Mouse (Mus musculus) small intestine, adult 2 months (tissue): ENCODE measurements at regions not wholly inside any gene's neighbourhood (a gene's known extent, or its start where the extent isn't known, plus 50 kb on each side); places are given as distances from the start of the nearest gene placed in this dataset.

ENCODE experiments used
- H3K27ac ChIP-seq: fragments of 200-500 bp; 2 replicates; pipeline ENCODE4 v1.5.1; 2012; ENCODE audit warnings: low read depth, low read length, control low read depth, inconsistent platforms; ENCODE audit not compliant: insufficient read depth
- H3K27me3 ChIP-seq: fragments of 200-500 bp; 2 replicates; pipeline ENCODE4 v1.6.1; 2012; ENCODE audit warnings: mild to moderate bottlenecking, moderate library complexity, low read length, inconsistent platforms; ENCODE audit not compliant: control insufficient read depth, insufficient read depth
- H3K36me3 ChIP-seq: fragments of 200-500 bp; 2 replicates; pipeline ENCODE4 v1.6.1; 2012; ENCODE audit warnings: mild to moderate bottlenecking, low read length, control low read depth, inconsistent platforms; ENCODE audit not compliant: control insufficient read depth, insufficient read depth
- H3K4me1 ChIP-seq: fragments of 200-500 bp; 2 replicates; pipeline ENCODE4 v1.6.1; 2012; ENCODE audit warnings: low read length, inconsistent platforms, mixed read lengths; ENCODE audit not compliant: control insufficient read depth, insufficient read depth, insufficient read length
- H3K4me3 ChIP-seq: fragments of 200-500 bp; 2 replicates; pipeline ENCODE4 v1.5.1; 2012; ENCODE audit warnings: low read depth, mild to moderate bottlenecking, control low read depth, inconsistent platforms, low read length, moderate library complexity
- CTCF ChIP-seq: fragments of 200-500 bp; IDR thresholded peaks from 2 replicates; pipeline ENCODE4 v1.5.1; 2012; ENCODE audit warnings: low read depth, mild to moderate bottlenecking, control low read depth, inconsistent platforms, low read length, moderate library complexity, mixed read lengths; ENCODE audit not compliant: insufficient replicate concordance, insufficient read length; ENCODE audit errors: extremely low read depth
- POLR2A ChIP-seq: fragments of 200-500 bp; IDR thresholded peaks from 2 replicates; pipeline ENCODE4 v1.6.1; 2012; ENCODE audit warnings: low read depth, mild to moderate bottlenecking, control low read depth, inconsistent platforms, low read length, moderate library complexity
- WGBS: fragments of 180-500 bp; shearing (Covaris S2); methylation state at CpG from one replicate; pipeline ENCODE4 v1.1.7; 2018; 5-methylcytosine and 5-hydroxymethylcytosine counted together

DNA sequence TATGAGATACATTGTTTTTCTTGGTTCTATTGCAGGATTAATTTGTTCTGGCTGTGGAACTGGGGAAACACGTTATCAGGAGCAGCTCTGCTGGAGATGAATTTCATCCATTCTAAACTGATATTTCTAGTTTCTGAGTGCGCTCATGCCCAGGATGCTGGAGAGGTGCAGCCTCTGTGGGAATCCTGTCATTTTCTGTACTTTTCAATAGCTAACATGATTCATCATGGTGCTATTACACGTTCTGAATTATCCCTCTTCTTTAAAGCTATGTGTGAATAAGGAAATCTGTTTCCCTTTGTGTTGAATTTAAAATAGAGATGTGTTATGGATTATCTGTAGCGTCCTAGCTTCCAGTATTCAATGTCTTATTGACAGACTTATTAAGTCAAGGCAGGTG lies 174.8 kb upstream of the Frmd6 start:
- Histone ChIP-seq H3K27ac (no peak overlapping the region), H3K4me1 (no peaks in the 10 kb centered on the region), H3K27me3 (no peaks in the 10 kb centered on the region), H3K36me3 (no peaks in the 10 kb centered on the region), H3K4me3 (no peak overlapping the region)
- WGBS: 76% methylated on average over 4 of the region's 4 CpGs
- TF ChIP-seq CTCF (no peak), POLR2A (no peak)

DNA sequence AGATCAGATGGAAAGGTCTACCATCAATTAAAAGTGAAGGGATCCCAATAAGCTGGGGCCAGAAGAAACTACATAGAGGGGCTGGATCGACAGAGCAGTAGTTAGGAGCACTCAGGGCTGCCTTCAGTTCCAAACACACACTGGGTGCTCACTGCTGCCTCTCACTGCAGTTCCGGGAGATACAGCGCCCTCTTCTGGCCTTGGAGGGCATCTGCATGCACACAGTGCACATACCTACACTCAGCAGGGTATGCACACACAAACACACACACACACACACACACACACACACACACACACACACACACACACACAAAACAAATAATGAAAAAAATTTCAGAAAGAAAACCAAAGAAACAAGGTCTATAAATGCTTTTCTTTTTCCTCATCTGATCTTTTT lies 172.6 kb upstream of the Frmd6 start:
- TF ChIP-seq POLR2A (no peak), CTCF (no peak)
- Histone ChIP-seq H3K4me3 (no peak overlapping the region), H3K4me1 (no peaks in the 10 kb centered on the region), H3K27me3 (no peaks in the 10 kb centered on the region), H3K27ac (no peak overlapping the region), H3K36me3 (no peaks in the 10 kb centered on the region)
- whole genome bisulfite sequencing: 74% methylated on average over 3 of the region's 3 CpGs

DNA sequence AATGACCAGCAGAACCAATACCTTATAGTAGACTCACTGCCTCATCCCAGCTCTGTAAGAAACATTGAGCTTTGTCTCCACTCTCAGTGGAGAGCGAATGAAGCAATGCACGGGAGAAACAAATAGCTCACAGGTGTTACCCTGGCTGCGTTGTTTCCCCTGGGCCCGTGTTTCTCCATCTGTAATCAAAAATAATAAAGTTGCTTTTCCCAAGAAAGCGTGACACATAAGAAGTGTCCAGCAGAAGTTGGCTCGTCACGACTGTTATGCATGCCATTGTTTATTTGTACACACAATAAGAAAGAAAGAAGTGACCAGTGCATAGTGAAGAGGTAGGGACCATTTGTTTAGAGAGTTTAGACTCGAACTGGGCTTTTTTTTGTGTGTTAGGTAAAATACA lies 171.3 kb upstream of the Frmd6 start:
- H3K27ac ChIP-seq: no peak overlapping the region
- no peaks in the 10 kb centered on the region for H3K27me3 ChIP-seq
- TF ChIP-seq POLR2A (no peak), CTCF (no peak)
- no peak overlapping the region for H3K4me3 ChIP-seq
- no peaks in the 10 kb centered on the region for H3K4me1 ChIP-seq
- 77% methylated on average over 8 of the region's 8 CpGs for WGBS
- H3K36me3 ChIP-seq: no peaks in the 10 kb centered on the region

DNA sequence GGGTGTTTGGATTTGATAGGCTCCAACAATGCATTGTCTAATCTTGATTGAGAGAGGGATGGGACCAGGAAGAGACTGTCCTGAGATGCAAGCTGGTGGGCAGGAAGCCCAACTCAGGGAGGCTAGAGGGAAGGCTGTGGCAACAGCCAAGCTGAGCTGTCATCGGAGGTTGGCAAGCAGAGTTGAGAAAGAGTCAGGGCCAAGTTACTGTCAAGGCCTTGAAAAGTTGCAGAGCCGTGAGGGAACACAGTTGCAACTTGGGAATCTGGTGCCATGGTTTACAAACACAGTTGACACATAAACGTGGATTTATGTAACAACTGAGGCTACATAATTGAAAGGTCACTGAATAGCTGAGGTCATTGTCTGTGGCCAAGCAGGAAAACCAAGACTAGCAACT lies 170.8 kb upstream of the Frmd6 start:
- H3K4me3 ChIP-seq: no peak overlapping the region
- no peaks in the 10 kb centered on the region for H3K36me3 ChIP-seq
- H3K4me1 ChIP-seq: no peaks in the 10 kb centered on the region
- no peaks in the 10 kb centered on the region for H3K27me3 ChIP-seq
- H3K27ac ChIP-seq: no peak overlapping the region
- TF ChIP-seq POLR2A (no peak), CTCF (no peak)
- 68% methylated on average over 3 of the region's 3 CpGs for WGBS

DNA sequence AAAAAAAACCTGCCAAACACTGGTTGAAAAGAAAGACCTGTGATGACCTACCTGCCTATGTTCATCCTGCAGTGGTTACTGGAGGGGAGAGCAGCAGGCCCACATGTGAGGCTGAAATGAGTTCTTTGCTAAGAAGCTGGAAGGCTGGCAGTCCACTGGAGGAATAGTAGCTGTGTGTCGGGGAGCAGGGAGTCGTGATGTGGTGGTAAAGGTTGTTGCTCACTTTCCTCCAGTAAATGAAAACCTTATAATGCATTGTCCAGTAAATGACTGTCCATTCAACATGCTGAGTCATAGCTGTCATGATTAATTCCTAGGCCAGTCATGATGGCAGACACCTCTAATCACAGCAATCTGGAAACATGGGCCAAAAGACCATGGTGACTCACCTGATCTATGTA lies 169.9 kb upstream of the Frmd6 start:
- TF ChIP-seq POLR2A (no peak), CTCF (no peak)
- Histone ChIP-seq H3K36me3 (no peaks in the 10 kb centered on the region), H3K4me1 (no peaks in the 10 kb centered on the region), H3K4me3 (no peak overlapping the region), H3K27ac (no peak overlapping the region), H3K27me3 (no peaks in the 10 kb centered on the region)
- WGBS: 92% methylated on average over 2 of the region's 2 CpGs

DNA sequence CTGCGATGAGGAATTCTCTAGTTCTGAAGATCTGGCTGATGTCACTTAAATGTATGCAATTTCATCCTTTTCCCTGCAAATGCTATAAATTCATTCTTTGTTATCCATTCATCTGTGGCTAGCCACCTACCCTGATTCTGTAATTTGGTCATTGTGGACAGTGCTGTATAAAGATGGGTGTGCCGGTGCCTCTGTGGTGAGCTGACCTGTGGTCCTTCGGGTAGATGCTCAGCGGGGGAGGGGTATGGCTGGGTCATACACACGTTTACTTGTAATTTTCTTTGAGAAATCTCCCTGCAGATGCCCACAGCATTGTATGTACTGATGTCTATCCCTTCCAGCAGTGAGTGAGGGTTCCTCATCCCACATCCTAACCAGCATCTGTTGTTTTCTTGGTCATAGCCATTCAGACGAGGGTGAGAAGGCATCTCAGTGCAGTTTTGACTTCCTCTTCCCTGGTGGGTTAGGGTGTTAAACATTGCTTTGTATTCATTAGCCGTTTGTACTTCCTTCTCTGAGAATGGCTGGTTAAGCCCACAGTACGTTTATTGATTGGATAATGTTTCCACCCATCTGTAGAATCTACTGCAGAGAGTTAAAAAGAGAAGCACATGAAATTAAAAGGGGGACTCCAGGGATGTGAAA lies 169.3 kb upstream of the Frmd6 start:
- Histone ChIP-seq H3K27me3 (no peaks in the 10 kb centered on the region), H3K4me1 (no peaks in the 10 kb centered on the region), H3K27ac (no peak overlapping the region), H3K36me3 (no peaks in the 10 kb centered on the region), H3K4me3 (no peak overlapping the region)
- TF ChIP-seq CTCF: no peak
- no peak for TF ChIP-seq POLR2A
- WGBS: 57% methylated on average over 8 of the region's 8 CpGs

DNA sequence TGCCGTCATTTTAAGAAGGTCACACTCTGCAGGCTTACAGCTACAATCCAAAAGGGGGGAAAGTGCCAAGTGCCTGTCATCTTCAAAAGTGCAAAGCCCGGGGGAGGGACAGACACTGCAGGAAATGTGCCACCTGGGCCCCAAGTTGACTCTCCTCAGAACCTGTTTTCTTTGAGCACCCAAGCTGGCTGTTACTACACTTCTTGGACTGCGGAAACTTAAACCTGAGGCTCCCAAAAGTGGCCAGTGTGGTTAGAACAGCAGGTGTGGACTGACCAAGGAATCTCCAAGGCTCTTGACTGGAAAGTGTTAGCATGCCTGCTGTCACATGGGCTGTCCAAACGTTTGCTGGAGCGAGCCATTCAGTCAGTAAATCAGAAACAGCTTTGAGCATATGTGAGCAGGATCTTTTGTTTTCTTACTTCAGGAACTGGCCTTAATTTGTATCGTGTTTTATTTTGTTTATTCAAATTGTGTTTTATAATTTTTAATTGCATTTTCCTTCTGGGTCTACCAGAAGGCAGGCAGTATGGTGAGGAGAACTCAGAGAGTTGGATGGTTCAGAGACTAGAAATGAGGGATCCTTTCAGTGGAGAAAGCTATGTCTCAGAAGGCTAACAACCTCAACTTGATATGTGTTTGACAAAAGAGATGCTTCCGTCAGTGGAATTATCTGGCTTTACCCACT lies 168.4 kb upstream of the Frmd6 start:
- H3K36me3 ChIP-seq: no peaks in the 10 kb centered on the region
- TF ChIP-seq POLR2A (no peak), CTCF (no peak)
- WGBS: 58% methylated on average over 7 of the region's 7 CpGs
- H3K27ac ChIP-seq: no peak overlapping the region
- no peaks in the 10 kb centered on the region for H3K4me1 ChIP-seq
- no peaks in the 10 kb centered on the region for H3K27me3 ChIP-seq
- no peak overlapping the region for H3K4me3 ChIP-seq

DNA sequence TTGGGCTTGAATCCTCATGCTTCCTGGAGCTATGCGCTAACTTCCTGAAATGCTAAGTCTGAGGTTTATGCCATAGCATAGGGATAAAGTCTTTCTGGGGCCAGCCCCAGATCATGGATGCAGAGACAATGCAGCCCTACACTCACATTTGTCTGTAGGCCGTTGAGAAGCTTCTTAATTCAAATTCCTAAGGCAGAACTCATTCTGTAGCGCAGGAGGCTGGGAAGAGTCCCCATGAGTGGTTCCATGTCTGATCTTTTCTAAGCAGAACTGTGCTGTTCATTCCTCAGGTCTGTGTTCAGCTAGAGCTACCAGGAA lies 167.9 kb upstream of the Frmd6 start:
- no peak overlapping the region for H3K27ac ChIP-seq
- TF ChIP-seq POLR2A (no peak), CTCF (no peak)
- H3K4me1 ChIP-seq: no peaks in the 10 kb centered on the region
- WGBS: 88% methylated on average over 3 of the region's 3 CpGs
- no peaks in the 10 kb centered on the region for H3K27me3 ChIP-seq
- H3K4me3 ChIP-seq: no peak overlapping the region
- H3K36me3 ChIP-seq: no peaks in the 10 kb centered on the region
